In genomic region chr16:23144326-23144725, GRCm38 (mm10) we compare ENCODE assay signal across 10 mouse cellular contexts. TPM values are rescaled to one million over a fixed set of nuclear protein-coding genes. Genes with fewer than 3 reads are reported as not detected.
DNase-seq lines count a peak whose midpoint lies in the region; ATAC-seq lines count a peak whose summit lies in the region.
"Had no signal": no experiment of that assay in that cellular context is flagged by ENCODE, and none has a peak within 500 bp of the region (broad histone marks: within the 10 kb centered on the region; RNA-seq: fewer than 3 reads in every experiment).

No protein-coding gene starts in this region.

- DNase-seq in 416B (ENCODE audit: low read depth) (peak; percentile 84), MN1 (ENCODE audit: low spot score) (no peak)
- peak; percentile 89 for DNase-seq in CD4-positive helper T cell, adult 2 months (ENCODE audit: low read depth, low spot score)
- DNase-seq in layer of hippocampus, postnatal 14 days (ENCODE audit: low spot score in 2 of 2) = no peak
- DNase-seq in retina, embryonic 14.5 days (ENCODE audit: low spot score) = no peak
- DNase-seq: forebrain, postnatal 0 days had no signal

- peak; percentile 76 to 91; a peak in 3 of 4 replicates for ATAC-seq in hematopoietic stem cell, adult 5-6 weeks (replicated peaks in 1 of 2; ENCODE audit: insufficient read depth in 1 of 2, low FRiP score in 2 of 2, low TSS enrichment in 1 of 2, low read depth in 1 of 2, poor library complexity in 2 of 2, severe bottlenecking in 2 of 2)
- peak; percentile 81 for ATAC-seq in neutrophil, adult 5-6 weeks (ENCODE audit: extremely low read depth, insufficient number of reproducible peaks, low FRiP score, poor library complexity, severe bottlenecking)
- ATAC-seq: forebrain, postnatal 0 days; intestine, embryonic 15.5 days had no signal

RNA-seq across cellular contexts. Expression of gene Adipoq, which starts 2.0 kb away (rescaled TPM):
- not detected in 2 replicates for total RNA-seq in hematopoietic stem cell, adult 5-6 weeks (2017)
- total RNA-seq in neutrophil, adult 5-6 weeks (2017) = not detected in 2 replicates
- total RNA-seq in layer of hippocampus, postnatal 14 days (2021) = not detected
- total RNA-seq: layer of hippocampus, postnatal 25 days had no signal

RNA-seq across cellular contexts. Expression of gene Rfc4, which starts 16.8 kb away (rescaled TPM):
- total RNA-seq in hematopoietic stem cell, adult 5-6 weeks (2017) = 59.0 and 75.0 TPM in 2 replicates
- total RNA-seq in neutrophil, adult 5-6 weeks (2017) = 6.8 and 7.1 TPM in 2 replicates
- 1 to 10 TPM; 4.8 to 5.1 TPM for total RNA-seq in layer of hippocampus, postnatal 14 days (2021)

RNA-seq across cellular contexts. Expression of gene Eif4a2, which starts 37.1 kb away (rescaled TPM):
- total RNA-seq in hematopoietic stem cell, adult 5-6 weeks (2017) = 1,260 and 1,493 TPM in 2 replicates
- 1,840 and 1,846 TPM in 2 replicates for total RNA-seq in neutrophil, adult 5-6 weeks (2017)
- total RNA-seq in layer of hippocampus, postnatal 14 days (2021) = 100 to 1,000 TPM; 713 to 771 TPM

Comparison
In these comparisons a context has a peak if more than half of its experiments do, and no peak if none do; other contexts are left out.
1. DNase-seq: peak in 416B (single experiment) and CD4-positive helper T cell, adult 2 months (single experiment); none in layer of hippocampus, postnatal 14 days (0 of 2), retina, embryonic 14.5 days (single experiment) and MN1 (single experiment).